In the genomic region with DNA sequence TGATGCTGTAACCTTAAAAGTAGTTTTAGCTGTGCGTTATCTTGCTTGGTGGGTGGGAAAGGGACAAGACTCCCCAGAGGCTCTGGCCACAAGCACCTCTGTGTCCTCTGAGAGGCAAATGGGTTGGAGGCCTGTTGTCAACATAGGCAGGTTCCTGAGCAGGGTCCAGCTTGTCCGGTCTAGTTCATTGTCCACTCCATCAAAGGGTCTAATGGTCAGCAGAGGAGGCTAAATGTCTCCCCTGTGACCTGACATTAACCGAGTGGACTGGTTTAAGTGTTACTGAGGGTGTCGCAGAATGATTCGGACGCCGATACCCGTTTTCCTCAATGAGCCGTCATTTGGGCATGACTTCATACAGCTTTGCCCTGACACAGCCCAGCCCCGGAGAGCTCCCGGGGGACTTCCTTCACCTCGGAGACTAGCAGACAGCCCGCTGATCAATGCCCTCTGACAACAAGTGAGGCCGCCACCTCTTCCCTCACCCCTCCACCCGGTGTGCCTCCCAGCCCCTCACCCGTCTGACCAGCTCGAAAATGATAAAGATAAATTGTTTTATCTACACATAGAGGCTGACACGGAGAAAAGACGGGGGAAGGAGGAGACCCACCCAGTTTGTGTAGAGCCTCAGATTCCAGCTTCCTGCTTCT, we compare ENCODE assay signal across 8 mouse cellular contexts.
DNase-seq lines count a peak whose midpoint lies in the region; ATAC-seq and TF ChIP-seq lines count a peak whose summit lies in the region.

No protein-coding gene starts in this region.

- peak overlapping the region; percentile 34 for H3K4me3 ChIP-seq in kidney, embryonic 16.5 days (ENCODE audit: low read length)
- H3K4me3 ChIP-seq in embryonic facial prominence, embryonic 12.5 days, result 0 out of 2 replicates have a peak overlapping the region, but pooled peaks have one; percentile 5
- no peak overlapping the region for H3K4me3 ChIP-seq in intestine, embryonic 15.5 days (replicated peaks)
- no peak overlapping the region for H3K4me3 ChIP-seq in neural tube, embryonic 13.5 days
- H3K4me3 ChIP-seq in forebrain, postnatal 0 days (ENCODE audit: low read depth, low read length), result no peak overlapping the region

- TF ChIP-seq CTCF in forebrain, postnatal 0 days (IDR thresholded peaks at IDR 0.05; ENCODE audit: low read depth), result no peak

- 0 out of 2 replicates have a peak, but pooled peaks cover 4% of the 10 kb centered on the region for H3K4me1 ChIP-seq in kidney, embryonic 16.5 days (ENCODE audit: insufficient read depth, low read length)
- peaks cover 36% of the 10 kb centered on the region for H3K4me1 ChIP-seq in embryonic facial prominence, embryonic 12.5 days
- peaks cover 4% of the 10 kb centered on the region; the same call in 1 of the 2 replicates for H3K4me1 ChIP-seq in intestine, embryonic 15.5 days (replicated peaks)
- H3K4me1 ChIP-seq in neural tube, embryonic 13.5 days (replicated peaks), result peaks cover 29% of the 10 kb centered on the region
- 0 out of 2 replicates have a peak, but pooled peaks cover 3% of the 10 kb centered on the region for H3K4me1 ChIP-seq in forebrain, postnatal 0 days (ENCODE audit: insufficient read depth)

- H3K4me2 ChIP-seq in kidney, embryonic 16.5 days (replicated peaks; ENCODE audit: low read depth, low read length), result peak overlapping the region; percentile 40
- H3K4me2 ChIP-seq in embryonic facial prominence, embryonic 12.5 days (replicated peaks), result peak overlapping the region; percentile 43
- H3K4me2 ChIP-seq in intestine, embryonic 15.5 days (replicated peaks), result peak overlapping the region; percentile 57
- peak overlapping the region; percentile 41 for H3K4me2 ChIP-seq in neural tube, embryonic 13.5 days
- H3K4me2 ChIP-seq in forebrain, postnatal 0 days (ENCODE audit: low read depth), result no peak overlapping the region

- H3K36me3 ChIP-seq in kidney, embryonic 16.5 days (ENCODE audit: insufficient read depth, low read length), result no peaks in the 10 kb centered on the region
- no peaks in the 10 kb centered on the region for H3K36me3 ChIP-seq in embryonic facial prominence, embryonic 12.5 days
- no peaks in the 10 kb centered on the region for H3K36me3 ChIP-seq in intestine, embryonic 15.5 days
- no peaks in the 10 kb centered on the region for H3K36me3 ChIP-seq in neural tube, embryonic 13.5 days
- H3K36me3 ChIP-seq in forebrain, postnatal 0 days (ENCODE audit: insufficient read depth), result no peaks in the 10 kb centered on the region

- H3K9ac ChIP-seq in kidney, embryonic 16.5 days (replicated peaks; ENCODE audit: low read length), result no peak overlapping the region
- H3K9ac ChIP-seq in embryonic facial prominence, embryonic 12.5 days, result no peak overlapping the region
- H3K9ac ChIP-seq in intestine, embryonic 15.5 days, result no peak overlapping the region
- H3K9ac ChIP-seq in neural tube, embryonic 13.5 days, result peak overlapping the region; percentile 56
- H3K9ac ChIP-seq in forebrain, postnatal 0 days, result no peak overlapping the region

- DNase-seq in kidney, postnatal 25 days, result no peak
- DNase-seq in gastrocnemius, postnatal 25 days, result no peak
- no peak for DNase-seq in forebrain, postnatal 0 days
- DNase-seq in layer of hippocampus, adult 11-12 months (ENCODE audit: low spot score), result no peak

- no peaks in the 10 kb centered on the region for H3K9me3 ChIP-seq in kidney, embryonic 16.5 days (ENCODE audit: low read length)
- H3K9me3 ChIP-seq in embryonic facial prominence, embryonic 12.5 days, result no peaks in the 10 kb centered on the region
- H3K9me3 ChIP-seq in intestine, embryonic 15.5 days, result no peaks in the 10 kb centered on the region
- H3K9me3 ChIP-seq in neural tube, embryonic 13.5 days, result no peaks in the 10 kb centered on the region
- no peaks in the 10 kb centered on the region for H3K9me3 ChIP-seq in forebrain, postnatal 0 days (ENCODE audit: low read length)

- no peak for ATAC-seq in kidney, embryonic 16.5 days (ENCODE audit: low FRiP score, low TSS enrichment)
- no peak for ATAC-seq in embryonic facial prominence, embryonic 12.5 days (ENCODE audit: insufficient number of reproducible peaks, insufficient read depth, low FRiP score, low TSS enrichment)
- no peak for ATAC-seq in intestine, embryonic 15.5 days
- ATAC-seq in neural tube, embryonic 13.5 days (ENCODE audit: low read depth), result no peak
- ATAC-seq in forebrain, postnatal 0 days, result no peak

- H3K27ac ChIP-seq in kidney, embryonic 16.5 days (ENCODE audit: low read length), result no peak overlapping the region
- H3K27ac ChIP-seq in embryonic facial prominence, embryonic 12.5 days, result no peak overlapping the region
- no peak overlapping the region for H3K27ac ChIP-seq in intestine, embryonic 15.5 days
- 0 out of 2 replicates have a peak overlapping the region, but pooled peaks have one; percentile 29 for H3K27ac ChIP-seq in neural tube, embryonic 13.5 days (replicated peaks)
- H3K27ac ChIP-seq in forebrain, postnatal 0 days (ENCODE audit: low read depth, low read length), result no peak overlapping the region; the same call in 1 of the 2 replicates

- 10% methylated on average over 19 of the region's 19 CpGs for WGBS in kidney, embryonic 16.5 days
- WGBS in embryonic facial prominence, embryonic 12.5 days, result 26% methylated on average over 19 of the region's 19 CpGs
- 21% methylated on average over 19 of the region's 19 CpGs for WGBS in intestine, embryonic 15.5 days
- WGBS in neural tube, embryonic 13.5 days, result 34% methylated on average over 19 of the region's 19 CpGs
- WGBS in forebrain, postnatal 0 days, result 58% methylated on average over 19 of the region's 19 CpGs

- H3K27me3 ChIP-seq in kidney, embryonic 16.5 days (ENCODE audit: insufficient read depth, low read length), result peaks cover 11% of the 10 kb centered on the region; the same call in 1 of the 2 replicates
- no peaks in the 10 kb centered on the region for H3K27me3 ChIP-seq in embryonic facial prominence, embryonic 12.5 days
- no peaks in the 10 kb centered on the region for H3K27me3 ChIP-seq in intestine, embryonic 15.5 days (replicated peaks)
- H3K27me3 ChIP-seq in neural tube, embryonic 13.5 days, result peaks cover 11% of the 10 kb centered on the region
- H3K27me3 ChIP-seq in forebrain, postnatal 0 days (ENCODE audit: insufficient read depth, low read length), result peaks cover 7% of the 10 kb centered on the region

Comparison
In these comparisons a context has a peak if more than half of its experiments do, and no peak if none do; other contexts are left out.
1. H3K4me3 ChIP-seq: peak in kidney, embryonic 16.5 days (single experiment) and embryonic facial prominence, embryonic 12.5 days (single experiment); none in intestine, embryonic 15.5 days (single experiment), neural tube, embryonic 13.5 days (single experiment) and forebrain, postnatal 0 days (single experiment).